Mouse (Mus musculus) adrenal gland, postnatal 25 days (tissue): ENCODE measurements around the gene Pcyt2. TPM values are rescaled to one million over a fixed set of nuclear protein-coding genes. Genes with fewer than 3 reads are reported as not detected.
A peak's percentile ranks its signal among the peaks of the same experiment; 100 is the strongest.

Experiments used
- DNase-seq: peaks from one replicate; pipeline ENCODE4 v3.0.0; 2021; ENCODE audit warnings: mixed read lengths
- long read RNA-seq: library from polyadenylated mRNA; stranded (forward); transcript quantifications from one replicate; pipeline ENCODE4 v2.0.0, GENCODE M21; 2021
- total RNA-seq: library from RNA; stranded (reverse); gene quantifications from 2 replicates; pipeline ENCODE4 v1.2.3, GENCODE M21; 2021

Gene Pcyt2
- total RNA-seq: 344 and 351 TPM in 2 replicates
- long read RNA-seq, transcript Pcyt2-201 (14 exons, 1,881 nt): major isoform, 374 of 845 reads
- long read RNA-seq, transcript Pcyt2-206 (3 exons, 513 nt): minor isoform, 7 of 845 reads
- long read RNA-seq, transcript Pcyt2-203 (13 exons, 1,486 nt): minor isoform, 48 of 845 reads
- long read RNA-seq, partial matches to known transcripts: 82 of 845 reads
- long read RNA-seq, other reads (novel, unspliced or antisense): 329 of 845 reads

DNA sequence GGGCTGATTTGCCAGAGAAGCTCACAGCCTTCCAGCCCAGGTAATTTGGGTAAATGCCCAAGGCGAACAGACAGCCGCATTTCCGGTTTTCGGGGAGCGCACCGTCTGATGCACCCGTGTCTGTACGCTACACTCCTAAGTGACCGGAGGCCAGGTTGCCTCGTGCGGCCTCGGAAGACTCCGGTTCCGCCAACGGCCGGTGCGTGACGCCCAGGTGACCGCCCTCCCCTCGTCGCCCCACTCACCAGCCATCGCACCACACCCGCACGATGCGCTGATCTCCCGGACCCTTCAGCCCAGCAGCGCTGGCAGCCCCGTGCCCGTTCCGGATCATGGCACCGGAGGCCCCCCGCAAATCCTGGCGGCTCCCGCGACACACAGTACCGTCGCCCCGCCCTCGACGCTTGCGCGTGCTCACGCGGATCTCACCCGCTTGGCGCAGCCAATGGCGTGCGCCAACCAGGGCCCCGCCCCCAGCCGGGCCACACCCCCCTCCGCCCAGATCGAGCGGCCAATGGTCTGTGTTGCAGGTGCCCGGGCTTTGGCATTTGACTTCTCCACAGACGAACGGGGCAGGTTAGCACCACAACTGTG lies at the start of gene Pcyt2:
TSS of gene Pcyt2 (minus strand) at position 418 of the 594 bp plus-strand sequence.
- peak; percentile 95 for DNase-seq

- DNase-seq: no peak
Measured at GRCm38 (mm10) chr11:120666617-120667016, 48.9 kb upstream of the Pcyt2 start.

GRCm38 (mm10) chr11:120665406-120665805 lies 47.7 kb upstream of the Pcyt2 start:
- no peak for DNase-seq

GRCm38 (mm10) chr11:120663714-120664113 lies 46.0 kb upstream of the Pcyt2 start:
- DNase-seq: no peak

- no peak for DNase-seq
Measured at GRCm38 (mm10) chr11:120662759-120663158, 45.0 kb upstream of the Pcyt2 start.

GRCm38 (mm10) chr11:120661076-120661460 lies 43.3 kb upstream of the Pcyt2 start, which contains the start of gene Notum:
TSS of gene Notum (minus strand) at chr11:120661175.
- peak; percentile 15 for DNase-seq

- peak; percentile 43 for DNase-seq
Measured at GRCm38 (mm10) chr11:120660301-120661075, 42.8 kb upstream of the Pcyt2 start.

DNA sequence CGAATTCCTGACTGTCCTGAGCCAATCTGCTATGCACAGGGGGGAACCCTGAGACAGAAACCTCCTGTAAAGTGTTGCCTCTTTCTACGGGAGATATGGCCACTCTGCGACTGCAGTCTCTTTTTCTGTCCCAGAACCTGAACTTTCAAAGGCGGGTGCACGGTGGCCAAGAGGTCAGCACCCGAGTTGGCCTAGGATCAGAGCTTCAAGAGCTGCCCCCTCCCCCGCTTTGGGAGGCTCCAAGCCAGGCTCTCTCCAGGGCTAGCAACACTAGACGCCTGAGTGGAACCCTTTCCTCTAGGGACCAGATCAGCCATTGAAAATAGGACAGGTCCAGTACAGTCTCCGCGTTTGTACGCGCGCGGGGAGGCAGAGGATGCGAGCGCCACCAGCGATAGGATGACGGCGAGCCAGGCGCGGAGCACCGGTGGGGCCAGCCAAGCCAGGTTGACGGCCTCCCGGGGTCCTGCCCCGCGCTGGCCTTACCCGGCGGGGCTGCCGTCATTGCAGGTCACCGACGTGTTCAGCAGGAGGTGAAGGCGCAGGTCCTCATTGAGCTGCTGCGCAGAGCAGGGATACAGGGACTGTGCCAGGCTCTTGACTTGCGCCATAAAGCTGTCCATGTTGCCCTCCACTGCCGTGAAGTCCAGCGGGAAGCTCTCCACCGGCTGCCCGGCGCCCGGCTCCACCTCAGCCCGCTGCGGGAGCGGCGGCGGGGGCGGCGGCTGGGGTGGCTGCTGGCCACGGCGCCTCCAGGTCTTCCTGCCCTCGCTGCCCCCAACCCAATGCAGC lies 42.0 kb upstream of the Pcyt2 start:
- peak; percentile 39 for DNase-seq

- DNase-seq: peak; percentile 86
Measured at GRCm38 (mm10) chr11:120658876-120659410, 41.2 kb upstream of the Pcyt2 start.

DNA sequence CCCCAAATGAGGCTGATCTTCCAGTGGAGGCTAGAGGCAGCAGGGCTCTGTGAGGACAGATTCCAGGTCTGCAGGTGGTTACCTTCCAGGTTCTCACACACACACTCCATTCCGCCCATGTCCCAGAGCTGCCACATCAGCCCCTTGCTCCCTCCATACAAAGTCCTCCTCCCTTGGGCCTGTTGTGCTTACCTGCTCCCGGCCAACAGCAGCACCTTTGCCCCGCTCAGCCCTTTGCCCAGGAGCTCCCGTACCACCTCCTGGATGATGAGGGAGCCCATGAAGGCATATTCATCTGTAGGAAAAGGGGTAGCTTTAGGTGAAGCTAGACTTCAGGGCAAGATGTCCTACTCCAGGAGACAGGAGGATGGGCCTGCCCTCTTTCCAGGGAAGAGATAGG lies 39.6 kb upstream of the Pcyt2 start:
- no peak for DNase-seq

DNA sequence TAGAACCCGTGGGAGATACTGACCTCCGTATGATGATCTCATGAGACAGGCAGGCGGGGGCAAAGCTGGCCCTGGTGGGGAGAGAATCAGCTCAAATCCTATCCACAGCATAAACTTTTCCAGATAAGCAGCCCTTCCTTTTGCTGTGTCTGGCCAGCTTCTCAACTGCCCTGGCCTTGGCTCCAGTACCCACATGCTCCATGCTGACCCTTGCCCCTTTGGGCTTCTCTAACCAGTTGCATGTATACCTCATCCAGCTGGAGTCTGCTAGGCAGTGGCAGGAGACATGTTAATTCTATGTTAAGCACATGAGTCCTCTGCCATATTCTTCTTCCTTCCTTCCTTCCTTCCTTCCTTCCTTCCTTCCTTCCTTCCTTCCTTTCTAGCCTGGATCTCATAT lies 37.0 kb upstream of the Pcyt2 start:
- no peak for DNase-seq

DNA sequence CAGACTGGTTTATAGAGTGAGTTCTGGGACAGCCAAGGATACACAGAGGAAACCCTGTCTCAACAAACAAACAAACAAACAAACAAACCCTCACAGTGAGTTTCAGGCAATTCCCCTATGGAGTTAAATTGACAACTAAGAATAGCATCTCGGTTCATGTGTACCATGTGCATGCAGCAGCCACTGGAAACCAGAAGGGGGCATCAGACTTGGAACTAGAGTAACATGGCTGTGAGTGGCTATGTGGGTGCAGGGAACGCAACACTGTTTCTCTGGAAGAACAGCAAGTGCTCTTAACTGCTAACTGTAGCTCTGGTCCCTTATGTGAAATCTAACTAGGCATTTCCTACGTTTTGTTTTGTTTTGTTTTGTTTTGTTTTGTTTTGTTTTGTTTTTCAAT lies 34.1 kb upstream of the Pcyt2 start:
- no peak for DNase-seq

DNA sequence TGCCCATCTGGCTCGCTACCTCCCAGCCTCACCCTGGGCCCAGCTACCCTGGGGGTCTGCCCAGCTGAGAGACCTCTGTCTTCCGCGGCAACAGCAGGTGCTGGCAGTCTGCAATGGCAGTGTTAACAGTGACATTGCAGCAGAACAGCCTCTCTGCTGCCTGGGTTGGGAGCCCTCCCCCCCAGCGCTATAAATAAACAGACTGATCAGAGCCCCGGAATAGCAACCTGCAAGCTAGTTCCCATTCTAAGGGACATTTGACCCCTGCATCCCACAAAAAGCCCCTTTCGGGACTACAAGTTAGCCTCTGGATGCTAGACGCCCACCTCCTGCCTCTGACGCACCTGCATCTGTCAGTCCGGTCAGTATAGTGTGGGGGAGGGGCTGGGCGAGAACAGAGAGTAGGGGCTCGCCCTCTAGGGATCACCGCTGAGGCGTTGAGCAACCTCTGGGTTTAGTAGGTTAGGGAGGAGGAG lies 30.3 kb upstream of the Pcyt2 start, which contains the start of gene Myadml2:
TSS of gene Myadml2 (minus strand) at position 158 of the 476 bp plus-strand sequence.
- no peak for DNase-seq

GRCm38 (mm10) chr11:120647047-120647830 lies 29.5 kb upstream of the Pcyt2 start:
- no peak for DNase-seq

- DNase-seq: peak; percentile 92
Measured at GRCm38 (mm10) chr11:120643601-120643987, 25.9 kb upstream of the Pcyt2 start, which contains the start of gene Pycr1. TSS of gene Pycr1 (minus strand) at chr11:120643769.

DNA sequence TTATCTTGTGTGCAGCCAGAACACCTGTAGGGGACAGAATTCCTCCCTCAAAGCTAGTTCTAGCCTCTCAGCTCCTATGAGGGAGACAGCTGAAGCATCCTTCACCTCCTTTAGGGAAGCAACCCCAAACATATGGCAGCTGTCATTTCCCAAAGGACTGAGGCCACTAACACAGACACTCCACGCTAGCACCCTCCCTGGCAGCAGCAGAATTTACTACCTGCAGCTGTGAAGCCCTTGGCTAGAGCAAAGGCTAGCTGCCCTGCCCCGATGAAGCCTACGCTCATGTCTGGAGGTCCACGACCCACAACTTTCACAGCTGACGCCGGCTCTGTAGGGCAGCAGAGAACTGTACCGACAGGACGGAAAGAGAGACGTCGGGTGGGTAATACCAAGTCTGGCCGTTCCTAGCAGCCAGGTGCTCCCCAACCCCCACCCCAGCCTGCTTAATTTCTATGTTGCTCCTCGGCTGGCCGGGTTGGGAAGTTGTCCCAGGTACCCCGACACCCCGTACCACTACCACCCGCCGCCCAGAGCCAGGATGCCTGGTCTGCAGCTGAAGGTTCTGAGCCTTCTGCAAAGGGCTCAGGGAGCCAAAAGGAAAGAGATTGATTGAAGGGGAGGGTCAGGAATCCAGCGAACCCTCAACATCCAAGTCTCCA lies 25.3 kb upstream of the Pcyt2 start:
- no peak for DNase-seq

DNA sequence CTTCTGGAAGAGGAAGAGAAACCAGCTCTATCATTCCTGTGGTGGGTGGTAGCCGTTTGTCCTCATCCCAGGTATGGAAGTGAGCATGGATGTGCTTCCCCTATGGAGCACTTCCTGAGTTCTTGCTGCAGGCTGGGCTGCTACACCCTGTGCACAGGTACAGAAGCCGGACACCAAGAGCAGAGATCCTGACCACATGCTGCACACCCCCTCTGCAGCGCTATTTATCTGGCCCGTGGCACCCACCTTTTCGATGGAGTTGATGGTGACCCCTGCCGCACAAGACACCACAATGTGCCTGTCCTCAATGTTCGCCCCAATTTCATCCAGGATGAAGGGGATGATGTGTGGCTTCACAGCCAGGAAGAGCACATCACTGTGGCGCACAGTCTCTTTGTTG lies 24.1 kb upstream of the Pcyt2 start:
- no peak for DNase-seq

GRCm38 (mm10) chr11:120641255-120641654 lies 23.5 kb upstream of the Pcyt2 start:
- no peak for DNase-seq

GRCm38 (mm10) chr11:120634810-120635209 lies 17.1 kb upstream of the Pcyt2 start:
- DNase-seq: no peak

GRCm38 (mm10) chr11:120633520-120634343 lies 16.0 kb upstream of the Pcyt2 start, which contains the start of gene Mafg:
TSS of gene Mafg (minus strand) at chr11:120633600.
- DNase-seq: peak; percentile 93
